Mouse (Mus musculus) limb, embryonic 15.5 days (tissue): ENCODE measurements at regions not wholly inside any gene's neighbourhood (a gene's known extent, or its start where the extent isn't known, plus 50 kb on each side); places are given as distances from the start of the nearest gene placed in this dataset.

Source experiments
- ATAC-seq: fragments of 200-750 bp; cut with Nextera tagmentation; 2 replicates; pipeline ENCODE4 v1.8.0; 2017; ENCODE audit warnings: low read depth, moderate TSS enrichment; ENCODE audit not compliant: insufficient number of reproducible peaks, low FRiP score, low TSS enrichment
- H3K27ac ChIP-seq: fragments of 300-500 bp; sonication (generic); 2 replicates; pipeline ENCODE4 v1.5.1; 2015; ENCODE audit warnings: moderate library complexity, mild to moderate bottlenecking, inconsistent platforms
- H3K27me3 ChIP-seq: fragments of 300-500 bp; sonication (generic); 2 replicates; pipeline ENCODE4 v1.6.1; 2015; ENCODE audit warnings: inconsistent platforms
- H3K36me3 ChIP-seq: fragments of 300-500 bp; sonication (generic); 2 replicates; pipeline ENCODE4 v1.6.1; 2015; ENCODE audit warnings: inconsistent platforms
- H3K4me1 ChIP-seq: fragments of 300-500 bp; sonication (generic); 2 replicates; pipeline ENCODE4 v1.6.1; 2015; ENCODE audit warnings: inconsistent platforms
- H3K4me2 ChIP-seq: fragments of 300-500 bp; sonication (generic); 2 replicates; pipeline ENCODE4 v1.6.1; 2015; ENCODE audit warnings: mild to moderate bottlenecking, inconsistent platforms
- H3K4me3 ChIP-seq: fragments of 300-500 bp; sonication (generic); 2 replicates; pipeline ENCODE4 v1.5.1; 2015; ENCODE audit warnings: mild to moderate bottlenecking, inconsistent platforms
- H3K9ac ChIP-seq: fragments of 300-500 bp; sonication (generic); 2 replicates; pipeline ENCODE4 v1.6.1; 2015; ENCODE audit warnings: inconsistent platforms
- H3K9me3 ChIP-seq: fragments of 300-500 bp; sonication (generic); 2 replicates; pipeline ENCODE4 v1.6.1; 2016; ENCODE audit warnings: inconsistent platforms
- WGBS: fragments of 180-500 bp; shearing (Covaris S2); methylation state at CpG from one replicate; pipeline ENCODE4 v1.1.7; 2015; 5-methylcytosine and 5-hydroxymethylcytosine counted together

DNA sequence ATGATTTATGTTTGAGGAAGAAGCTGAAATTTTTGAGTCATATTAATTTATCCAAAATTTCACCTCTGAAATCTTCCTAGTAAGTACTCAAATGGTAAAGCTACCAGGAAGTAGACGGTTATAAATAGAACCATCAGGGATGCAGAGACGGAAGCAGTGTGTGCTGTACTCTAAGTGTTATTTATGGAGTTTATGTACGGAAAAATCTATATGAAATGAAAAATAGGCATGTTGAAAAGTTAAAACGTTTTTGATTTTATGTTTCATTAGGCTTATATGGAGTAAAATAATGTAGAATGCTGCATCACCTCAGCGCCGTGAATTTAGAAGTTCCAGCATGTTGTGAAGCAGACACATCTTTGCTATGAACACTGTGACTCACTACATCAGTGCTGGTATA lies 149.1 kb upstream of the Cypt12 start:
- peaks cover 33% of the 10 kb centered on the region for H3K27me3 ChIP-seq
- H3K36me3 ChIP-seq: no peaks in the 10 kb centered on the region
- H3K27ac ChIP-seq: no peak overlapping the region
- no peaks in the 10 kb centered on the region for H3K9me3 ChIP-seq
- WGBS: 46% methylated on average over 6 of the region's 6 CpGs
- H3K9ac ChIP-seq: no peak overlapping the region
- H3K4me1 ChIP-seq: peaks cover 9% of the 10 kb centered on the region
- no peak for ATAC-seq
- H3K4me2 ChIP-seq: no peak overlapping the region
- no peak overlapping the region for H3K4me3 ChIP-seq

DNA sequence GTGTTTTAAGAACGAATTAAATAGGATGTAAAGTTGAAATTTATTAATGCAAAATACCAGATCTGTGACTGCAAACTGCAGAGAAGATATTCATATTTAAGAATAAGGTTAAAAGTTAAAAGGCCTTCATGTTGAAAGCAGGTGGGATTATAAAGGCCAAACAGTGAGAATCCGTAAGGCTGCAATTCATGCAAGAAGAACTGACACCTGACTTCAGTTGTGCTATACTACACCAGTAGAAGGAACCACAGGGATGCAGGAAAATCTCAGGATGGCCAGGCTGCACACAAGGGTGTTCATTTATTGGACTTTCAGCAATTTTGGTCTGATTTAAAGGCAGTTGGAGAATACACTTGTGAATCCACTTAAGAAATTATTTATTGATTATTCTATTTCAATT lies 147.4 kb upstream of the Cypt12 start:
- WGBS: 65% methylated on average over 2 of the region's 2 CpGs

DNA sequence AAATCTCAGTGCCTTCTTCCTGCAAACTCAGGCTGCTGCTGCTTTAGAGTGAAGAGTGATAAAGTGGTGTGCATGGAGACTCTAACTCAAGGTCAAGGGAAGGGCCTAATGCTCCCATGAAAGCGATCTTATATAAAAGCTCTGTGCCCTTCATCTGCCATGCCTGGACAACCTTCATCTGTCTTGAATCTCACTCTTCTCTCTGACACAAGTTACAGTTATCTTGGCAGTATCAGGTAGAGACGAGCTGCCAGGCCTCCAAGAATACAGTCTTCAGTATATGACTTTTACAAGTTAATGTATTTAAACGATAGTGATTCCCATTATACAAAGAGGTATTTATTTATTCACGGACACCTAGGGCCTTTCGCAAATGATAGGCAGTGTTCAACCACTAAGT lies 146.7 kb upstream of the Cypt12 start:
- ATAC-seq: no peak
- no peak overlapping the region for H3K4me2 ChIP-seq
- no peak overlapping the region for H3K27ac ChIP-seq
- no peaks in the 10 kb centered on the region for H3K36me3 ChIP-seq
- no peak overlapping the region for H3K4me3 ChIP-seq
- peaks cover 10% of the 10 kb centered on the region for H3K27me3 ChIP-seq
- no peaks in the 10 kb centered on the region for H3K4me1 ChIP-seq
- H3K9me3 ChIP-seq: no peaks in the 10 kb centered on the region
- 74% methylated on average over 5 of the region's 5 CpGs for WGBS
- no peak overlapping the region for H3K9ac ChIP-seq

More for the DNA sequence above, 147.4 kb upstream of the Cypt12 start:
- Histone ChIP-seq H3K4me2 (no peak overlapping the region), H3K4me3 (no peak overlapping the region), H3K27me3 (peaks cover 17% of the 10 kb centered on the region), H3K9me3 (no peaks in the 10 kb centered on the region), H3K36me3 (no peaks in the 10 kb centered on the region), H3K27ac (no peak overlapping the region), H3K4me1 (no peaks in the 10 kb centered on the region), H3K9ac (no peak overlapping the region)
- no peak for ATAC-seq

DNA sequence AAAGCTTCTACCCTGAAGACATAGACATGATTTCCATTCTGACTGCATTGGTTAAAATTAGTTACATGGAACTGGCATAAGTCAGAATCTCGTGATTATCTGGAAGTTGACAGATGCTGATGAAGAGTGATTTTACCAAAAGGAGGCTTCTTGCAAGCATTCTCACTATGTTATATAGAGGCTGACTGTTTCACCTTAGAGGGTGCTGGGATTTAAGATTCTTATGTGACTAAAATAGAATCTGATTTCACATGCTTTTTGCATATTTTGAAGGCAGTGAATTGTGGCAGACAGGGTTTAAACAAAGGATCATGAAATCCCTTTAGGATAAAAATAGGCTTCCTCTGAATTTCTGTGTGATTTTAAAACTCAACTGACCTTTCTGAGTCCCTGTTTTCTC lies 143.0 kb upstream of the Cypt12 start:
- no peak overlapping the region for H3K27ac ChIP-seq
- H3K4me2 ChIP-seq: no peak overlapping the region
- no peak overlapping the region for H3K4me3 ChIP-seq
- H3K4me1 ChIP-seq: no peaks in the 10 kb centered on the region
- H3K27me3 ChIP-seq: no peaks in the 10 kb centered on the region
- H3K9me3 ChIP-seq: no peaks in the 10 kb centered on the region
- H3K9ac ChIP-seq: no peak overlapping the region
- ATAC-seq: no peak
- 73% methylated on average over 1 of the region's 1 CpGs for WGBS
- no peaks in the 10 kb centered on the region for H3K36me3 ChIP-seq

DNA sequence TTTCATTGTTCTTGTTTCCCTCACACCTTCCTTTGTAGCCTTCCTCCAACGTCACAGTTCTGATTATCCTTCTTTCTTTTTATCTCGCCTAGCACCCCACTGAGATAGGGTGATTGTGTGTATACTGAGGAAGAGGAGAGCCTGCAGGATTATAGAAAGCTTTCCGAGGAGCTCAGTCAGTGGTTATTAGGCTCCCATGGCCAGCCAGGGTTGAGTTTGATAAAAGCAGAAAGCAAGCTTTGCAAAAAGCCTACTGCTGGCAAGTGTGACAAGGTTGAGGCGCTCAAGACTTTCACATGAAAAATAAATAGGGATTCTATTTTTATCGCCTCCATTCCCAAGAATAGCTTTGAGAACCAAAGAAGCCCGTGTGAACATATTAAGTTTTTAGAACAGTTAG lies 136.9 kb upstream of the Cypt12 start:
- Histone ChIP-seq H3K4me3 (no peak overlapping the region), H3K27ac (no peak overlapping the region), H3K9me3 (no peaks in the 10 kb centered on the region), H3K4me2 (no peak overlapping the region), H3K27me3 (no peaks in the 10 kb centered on the region), H3K36me3 (no peaks in the 10 kb centered on the region), H3K9ac (no peak overlapping the region), H3K4me1 (no peaks in the 10 kb centered on the region)
- no peak for ATAC-seq
- 62% methylated on average over 6 of the region's 6 CpGs for WGBS

DNA sequence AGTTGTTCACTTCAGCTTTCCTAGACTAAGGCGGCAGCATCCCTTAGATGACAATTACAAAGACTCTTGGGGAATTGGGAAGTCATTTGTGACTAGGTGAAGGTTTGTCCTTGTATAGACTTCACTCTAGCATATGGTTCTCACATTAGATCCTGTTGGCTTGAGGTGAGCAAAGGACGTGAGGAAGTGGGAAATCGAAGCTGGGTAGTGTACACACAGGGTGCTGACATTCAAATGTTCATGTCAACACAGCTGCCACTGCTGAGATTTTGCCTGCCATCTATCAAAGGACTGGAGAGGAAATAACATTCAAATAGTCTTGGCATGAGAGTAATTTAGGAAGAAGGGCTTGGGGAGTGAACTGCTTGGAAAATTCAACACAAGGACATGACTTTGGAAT lies 124.0 kb upstream of the Cypt12 start:
- no peaks in the 10 kb centered on the region for H3K4me1 ChIP-seq
- 60% methylated on average over 3 of the region's 3 CpGs for WGBS
- no peak overlapping the region for H3K4me3 ChIP-seq
- no peak overlapping the region for H3K27ac ChIP-seq
- no peaks in the 10 kb centered on the region for H3K9me3 ChIP-seq
- no peak for ATAC-seq
- H3K27me3 ChIP-seq: no peaks in the 10 kb centered on the region
- H3K9ac ChIP-seq: no peak overlapping the region
- H3K4me2 ChIP-seq: no peak overlapping the region
- no peaks in the 10 kb centered on the region for H3K36me3 ChIP-seq

DNA sequence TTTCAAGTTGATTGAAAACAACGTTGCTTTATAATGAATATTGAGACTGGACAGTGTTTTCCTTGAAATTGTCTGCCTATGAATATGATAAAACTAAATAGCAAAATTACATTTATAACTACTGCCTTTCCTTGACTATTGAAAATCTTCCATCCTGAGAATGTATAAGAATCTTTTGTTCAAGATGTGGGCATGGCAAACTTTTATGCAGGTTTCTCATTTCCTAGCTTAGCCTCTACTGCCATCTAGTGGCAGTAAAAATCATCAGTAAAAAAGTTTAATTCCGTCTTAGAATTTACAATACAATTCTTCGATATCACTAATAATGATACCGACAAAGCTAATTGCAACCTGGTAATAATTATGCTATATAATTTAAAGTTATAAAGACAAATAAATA lies 123.5 kb upstream of the Cypt12 start:
- Histone ChIP-seq H3K27me3 (no peaks in the 10 kb centered on the region), H3K4me1 (no peaks in the 10 kb centered on the region), H3K36me3 (no peaks in the 10 kb centered on the region), H3K9me3 (no peaks in the 10 kb centered on the region), H3K4me2 (no peak overlapping the region), H3K27ac (no peak overlapping the region), H3K9ac (no peak overlapping the region), H3K4me3 (no peak overlapping the region)
- WGBS: 48% methylated on average over 4 of the region's 4 CpGs
- ATAC-seq: no peak

DNA sequence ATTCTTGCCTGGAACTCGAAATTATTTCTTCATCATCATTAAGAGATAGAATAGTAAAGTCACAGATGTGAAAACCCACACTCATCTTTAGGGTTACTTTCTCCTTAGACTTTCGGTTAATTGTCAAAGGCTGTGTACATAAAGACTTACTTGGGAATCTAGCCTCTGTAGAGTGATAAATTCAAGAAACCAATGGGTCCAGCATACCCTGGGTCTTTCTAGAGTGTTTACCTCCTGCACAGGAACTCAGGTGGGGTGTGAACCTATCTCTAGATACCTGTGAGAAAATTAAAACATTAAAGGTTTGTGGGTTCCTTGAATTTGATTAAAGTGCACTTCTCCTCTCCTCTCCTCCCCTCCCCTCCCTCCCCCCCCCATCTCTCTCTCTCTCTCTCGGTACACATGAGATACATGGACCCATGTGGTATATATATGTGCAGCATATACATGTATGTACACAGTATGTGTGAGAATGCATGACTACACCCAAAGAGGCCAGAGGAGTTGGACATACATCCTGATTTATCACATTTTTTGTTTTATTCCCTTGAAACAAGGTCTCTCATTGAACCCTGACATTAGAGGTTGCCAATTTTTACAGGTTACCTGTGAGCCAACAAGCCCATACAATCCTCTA lies 122.8 kb upstream of the Cypt12 start:
- ATAC-seq: no peak
- H3K27ac ChIP-seq: no peak overlapping the region
- no peaks in the 10 kb centered on the region for H3K27me3 ChIP-seq
- 56% methylated on average over 3 of the region's 3 CpGs for WGBS
- H3K4me1 ChIP-seq: no peaks in the 10 kb centered on the region
- no peak overlapping the region for H3K4me3 ChIP-seq
- H3K4me2 ChIP-seq: no peak overlapping the region
- H3K36me3 ChIP-seq: no peaks in the 10 kb centered on the region
- no peaks in the 10 kb centered on the region for H3K9me3 ChIP-seq
- H3K9ac ChIP-seq: no peak overlapping the region

DNA sequence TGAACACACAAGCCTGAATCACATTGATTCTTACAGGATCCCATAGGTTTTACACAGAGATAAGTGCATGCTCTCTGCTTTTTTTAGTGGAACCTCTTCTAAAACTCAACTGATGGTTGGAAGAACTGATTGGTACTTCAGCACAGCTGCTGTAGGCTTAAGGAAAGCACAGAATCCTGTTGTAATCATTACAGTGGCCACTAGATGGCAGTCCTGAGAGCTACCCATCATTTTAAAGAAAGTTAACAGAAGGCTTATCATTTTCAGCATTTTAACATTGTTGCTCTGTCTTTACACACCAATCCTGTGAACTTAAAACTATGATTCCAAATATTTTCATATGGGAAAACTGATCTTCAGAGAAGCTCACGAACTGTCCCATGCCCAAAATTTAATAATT lies 113.5 kb upstream of the Cypt12 start:
- no peak overlapping the region for H3K27ac ChIP-seq
- no peaks in the 10 kb centered on the region for H3K36me3 ChIP-seq
- H3K4me1 ChIP-seq: no peaks in the 10 kb centered on the region
- H3K9me3 ChIP-seq: no peaks in the 10 kb centered on the region
- H3K4me2 ChIP-seq: no peak overlapping the region
- 32% methylated on average over 1 of the region's 1 CpGs for WGBS
- ATAC-seq: no peak
- H3K27me3 ChIP-seq: no peaks in the 10 kb centered on the region
- no peak overlapping the region for H3K9ac ChIP-seq
- H3K4me3 ChIP-seq: no peak overlapping the region

DNA sequence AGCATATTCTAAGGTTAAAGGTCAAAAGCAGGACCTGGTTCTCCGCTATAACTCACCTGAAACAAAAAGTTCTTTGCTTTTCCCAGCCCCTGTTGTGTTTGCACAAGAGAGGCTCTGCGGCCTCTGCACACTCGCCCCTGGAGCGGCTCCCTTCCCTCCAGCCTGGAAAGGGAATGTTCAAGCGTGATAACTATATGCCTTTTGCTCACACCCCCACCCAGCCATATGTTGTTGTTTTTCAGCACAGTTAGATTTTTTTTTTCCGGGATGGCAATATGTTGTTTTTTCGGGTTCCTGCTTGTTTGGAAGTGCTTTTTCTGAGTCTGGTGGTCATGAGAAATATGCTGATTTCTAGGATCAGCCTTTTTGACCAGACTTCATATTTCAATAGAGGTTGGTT lies 100.6 kb upstream of the Cypt12 start:
- no peak for ATAC-seq
- H3K9ac ChIP-seq: no peak overlapping the region
- H3K4me2 ChIP-seq: no peak overlapping the region
- H3K9me3 ChIP-seq: no peaks in the 10 kb centered on the region
- 75% methylated on average over 7 of the region's 7 CpGs for WGBS
- H3K4me1 ChIP-seq: no peaks in the 10 kb centered on the region
- no peaks in the 10 kb centered on the region for H3K27me3 ChIP-seq
- no peak overlapping the region for H3K27ac ChIP-seq
- no peaks in the 10 kb centered on the region for H3K36me3 ChIP-seq
- H3K4me3 ChIP-seq: no peak overlapping the region

DNA sequence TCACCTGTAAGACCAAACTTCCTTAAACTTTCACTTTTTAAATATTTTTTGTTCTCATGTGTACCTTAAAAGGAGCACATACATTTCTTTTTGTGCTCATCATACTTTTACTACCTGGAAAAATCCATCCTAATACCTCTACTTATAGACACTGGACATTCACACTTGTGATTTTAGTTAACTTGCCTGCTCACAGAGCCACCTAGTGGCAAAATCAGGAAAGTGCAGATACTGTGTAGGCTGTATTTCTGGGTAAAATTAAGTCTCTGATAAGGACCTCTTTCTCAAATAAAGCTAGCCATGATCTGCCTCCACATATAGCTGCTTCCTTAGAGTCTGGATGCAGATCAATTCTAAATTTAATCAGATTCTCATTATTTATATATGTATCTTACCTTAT lies 100.0 kb upstream of the Cypt12 start:
- H3K4me3 ChIP-seq: no peak overlapping the region
- H3K36me3 ChIP-seq: no peaks in the 10 kb centered on the region
- ATAC-seq: no peak
- H3K9ac ChIP-seq: no peak overlapping the region
- H3K9me3 ChIP-seq: no peaks in the 10 kb centered on the region
- H3K4me1 ChIP-seq: no peaks in the 10 kb centered on the region
- H3K27ac ChIP-seq: no peak overlapping the region
- no peaks in the 10 kb centered on the region for H3K27me3 ChIP-seq
- H3K4me2 ChIP-seq: no peak overlapping the region

DNA sequence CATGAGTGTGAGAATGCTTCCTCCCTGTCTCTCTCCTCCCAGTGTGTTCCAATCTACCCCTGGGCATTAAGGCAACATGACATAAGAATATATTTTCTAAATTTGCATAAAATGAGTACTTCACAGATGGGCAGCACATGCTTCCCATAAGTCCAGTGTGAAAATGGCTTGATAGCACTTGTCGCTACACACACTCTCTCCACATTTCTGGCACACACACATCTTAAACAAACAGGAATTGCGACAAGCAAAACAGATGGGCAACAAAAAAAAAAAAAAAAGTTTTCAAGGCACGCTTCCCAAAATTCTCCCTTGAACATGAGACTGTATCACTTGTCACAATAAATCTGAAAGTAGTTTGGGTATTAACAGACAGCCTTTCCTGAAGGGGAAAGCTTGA lies 85.8 kb upstream of the Cypt12 start:
- no peak overlapping the region for H3K4me2 ChIP-seq
- no peaks in the 10 kb centered on the region for H3K27me3 ChIP-seq
- no peak for ATAC-seq
- no peak overlapping the region for H3K4me3 ChIP-seq
- no peaks in the 10 kb centered on the region for H3K4me1 ChIP-seq
- WGBS: 68% methylated on average over 3 of the region's 3 CpGs
- H3K36me3 ChIP-seq: no peaks in the 10 kb centered on the region
- no peak overlapping the region for H3K27ac ChIP-seq
- no peak overlapping the region for H3K9ac ChIP-seq
- H3K9me3 ChIP-seq: no peaks in the 10 kb centered on the region

DNA sequence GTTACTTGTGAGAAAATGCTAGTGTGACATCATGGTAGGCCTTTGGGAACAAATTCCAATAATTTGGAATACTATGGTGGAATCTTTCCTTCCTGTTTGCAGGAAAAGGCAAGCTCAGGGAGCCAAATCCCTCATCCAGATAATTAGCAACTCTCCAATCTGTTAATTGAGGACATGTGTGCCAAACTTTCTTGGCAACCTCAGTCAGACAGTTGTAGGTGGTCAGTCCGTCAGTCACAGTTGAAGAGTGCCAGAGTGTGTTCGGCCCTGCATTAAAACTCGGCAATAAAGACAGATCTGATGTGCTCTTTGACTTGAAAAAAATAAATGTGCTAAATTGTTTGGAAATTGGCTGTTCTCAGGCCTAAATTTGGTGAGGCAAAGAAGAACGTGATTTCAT lies 83.1 kb upstream of the Cypt12 start:
- H3K27me3 ChIP-seq: no peaks in the 10 kb centered on the region
- H3K9me3 ChIP-seq: no peaks in the 10 kb centered on the region
- 44% methylated on average over 4 of the region's 4 CpGs for WGBS
- no peak overlapping the region for H3K4me2 ChIP-seq
- no peak overlapping the region for H3K27ac ChIP-seq
- no peaks in the 10 kb centered on the region for H3K4me1 ChIP-seq
- H3K9ac ChIP-seq: no peak overlapping the region
- ATAC-seq: no peak
- H3K4me3 ChIP-seq: no peak overlapping the region
- no peaks in the 10 kb centered on the region for H3K36me3 ChIP-seq
